Mouse (Mus musculus) c-Kit-positive CD71-positive TER-119-positive erythroid progenitor cells, embryonic 14.5 days (primary cell): Measurements from ENCODE around the gene Hist2h2ab.
"Not testable (repeated sequence)": the region's sequence is repeated elsewhere in the genome, so short reads cannot be mapped to it uniquely, and the experiment has no call there.

ENCODE experiments used
- DNase-seq: peaks from one replicate; pipeline ENCODE4 v3.0.0-alpha.2; 2013; ENCODE audit warnings: low spot score

The Hist2h2ab gene

GRCm38 (mm10) chr3:96237904-96238511, 18.3 kb downstream of the Hist2h2ab start:
- peak; percentile 81 for DNase-seq

GRCm38 (mm10) chr3:96238954-96239793, 19.5 kb downstream of the Hist2h2ab start, which contains the start of gene Hist2h3c2:
Hist2h3c2 (minus strand) TSS chr3:96239127.
- not testable (repeated sequence) for DNase-seq

GRCm38 (mm10) chr3:96239949-96240798, 20.5 kb downstream of the Hist2h2ab start, which contains the start of gene Hist2h2aa2:
Hist2h2aa2 (minus strand) TSS chr3:96240276.
- DNase-seq, result peak; percentile 53

GRCm38 (mm10) chr3:96240799-96241197, 21.1 kb downstream of the Hist2h2ab start:
- DNase-seq, result no peak

- DNase-seq, result no peak
These were observed 24.4 kb downstream of the Hist2h2ab start for GRCm38 (mm10) chr3:96243921-96244572.

- peak; percentile 70 for DNase-seq
These were observed 25.6 kb downstream of the Hist2h2ab start, which contains the start of gene Hist2h2aa1 for GRCm38 (mm10) chr3:96245003-96245886. Hist2h2aa1 (plus strand) TSS chr3:96245497.

- not testable (repeated sequence) for DNase-seq
These were observed 26.4 kb downstream of the Hist2h2ab start for GRCm38 (mm10) chr3:96246018-96246417.

GRCm38 (mm10) chr3:96246427-96246856, 26.8 kb downstream of the Hist2h2ab start, which contains the start of gene Hist2h3c1:
Hist2h3c1 (plus strand) TSS chr3:96246685.
- DNase-seq, result not testable (repeated sequence)

- DNase-seq, result peak; percentile 68
These were observed 27.9 kb downstream of the Hist2h2ab start for GRCm38 (mm10) chr3:96247356-96248140.

GRCm38 (mm10) chr3:96248141-96249033, 28.7 kb downstream of the Hist2h2ab start:
- peak; percentile 59 for DNase-seq

GRCm38 (mm10) chr3:96249034-96249345, 29.3 kb downstream of the Hist2h2ab start:
- no peak for DNase-seq

GRCm38 (mm10) chr3:96250890-96251289, 31.2 kb downstream of the Hist2h2ab start:
- no peak for DNase-seq

GRCm38 (mm10) chr3:96251787-96252186, 32.1 kb downstream of the Hist2h2ab start:
- no peak for DNase-seq

- DNase-seq, result peak; percentile 71
These were observed 35.2 kb downstream of the Hist2h2ab start for GRCm38 (mm10) chr3:96254683-96255355.

- no peak for DNase-seq
These were observed 36.4 kb downstream of the Hist2h2ab start for GRCm38 (mm10) chr3:96255926-96256593.

GRCm38 (mm10) chr3:96257190-96257589, 37.5 kb downstream of the Hist2h2ab start:
- no peak for DNase-seq

GRCm38 (mm10) chr3:96260220-96260619, 40.6 kb downstream of the Hist2h2ab start:
- no peak for DNase-seq
